Mouse (Mus musculus) right cerebral cortex, postnatal 14 days (tissue): ENCODE measurements at regions not wholly inside any gene's neighbourhood (a gene's known extent, or its start where the extent isn't known, plus 50 kb on each side); places are given as distances from the start of the nearest gene placed in this dataset.

Experiments
- DNase-seq: peaks from one replicate; pipeline ENCODE4 v3.0.0; 2022

DNA sequence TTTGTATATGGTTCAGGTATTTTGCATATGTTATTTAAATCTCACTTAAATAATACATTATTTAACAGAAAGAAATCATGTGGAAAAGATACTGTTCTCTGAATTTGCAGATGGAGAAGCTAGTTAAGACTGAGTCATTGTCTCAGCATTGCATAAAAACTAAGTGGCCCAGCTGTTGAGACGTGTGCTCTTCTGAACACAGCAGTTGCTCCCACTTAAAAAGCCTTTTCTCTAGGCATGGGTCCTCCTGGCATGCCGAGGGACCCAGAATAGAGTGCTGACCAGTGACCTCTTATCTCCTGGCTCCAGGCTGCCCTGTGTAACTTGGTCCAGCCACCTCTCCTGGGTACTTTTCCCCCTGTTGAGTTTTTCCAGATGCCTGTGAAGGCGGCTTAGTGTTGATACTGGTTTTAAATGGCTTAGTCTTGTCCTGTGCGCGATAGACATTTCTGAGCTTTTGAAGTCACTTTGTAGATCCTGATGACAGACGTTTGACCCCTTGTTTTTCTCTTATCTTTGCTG, 312.2 kb downstream of the Plpp3 start:
- DNase-seq, result no peak

DNA sequence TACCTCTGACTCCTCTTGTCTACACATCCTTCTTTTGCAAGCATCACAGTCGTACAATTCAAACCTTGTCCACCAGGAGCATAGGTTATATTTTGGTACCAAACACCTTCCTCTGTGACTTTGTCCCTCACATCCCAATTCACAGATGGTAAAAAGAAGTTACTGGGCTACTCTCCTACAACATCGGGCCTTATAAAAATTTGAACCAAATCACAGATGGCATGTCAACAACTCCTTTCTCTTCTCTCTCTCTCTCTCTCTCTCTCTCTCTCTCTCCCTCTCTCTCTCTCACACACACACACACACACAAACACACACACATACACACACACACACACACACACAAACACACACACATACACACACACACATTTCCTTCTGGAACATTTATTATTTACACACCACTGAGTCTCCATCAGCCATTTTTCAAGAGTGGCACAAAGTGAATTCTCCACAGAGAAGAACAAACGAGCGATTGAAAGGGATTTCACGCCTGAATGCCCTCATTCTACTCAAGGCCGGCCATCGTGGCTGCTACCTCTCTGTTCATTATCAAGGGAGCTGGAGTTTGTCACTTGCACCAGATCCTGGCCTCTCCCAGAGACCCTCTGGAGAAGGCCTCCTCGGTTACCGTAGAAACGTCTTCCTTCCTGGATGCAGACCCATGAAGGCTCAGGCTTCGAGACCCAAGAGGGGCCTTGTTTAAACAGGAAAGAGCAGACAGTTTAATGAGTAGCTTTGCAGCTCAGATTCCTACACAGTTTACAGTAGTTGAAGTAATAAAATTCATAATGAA, 314.7 kb upstream of the Gm12728 start:
- DNase-seq, result peak; percentile 14

GRCm38 (mm10) chr4:105476332-105476731, 313.3 kb upstream of the Gm12728 start:
- DNase-seq, result no peak

DNA sequence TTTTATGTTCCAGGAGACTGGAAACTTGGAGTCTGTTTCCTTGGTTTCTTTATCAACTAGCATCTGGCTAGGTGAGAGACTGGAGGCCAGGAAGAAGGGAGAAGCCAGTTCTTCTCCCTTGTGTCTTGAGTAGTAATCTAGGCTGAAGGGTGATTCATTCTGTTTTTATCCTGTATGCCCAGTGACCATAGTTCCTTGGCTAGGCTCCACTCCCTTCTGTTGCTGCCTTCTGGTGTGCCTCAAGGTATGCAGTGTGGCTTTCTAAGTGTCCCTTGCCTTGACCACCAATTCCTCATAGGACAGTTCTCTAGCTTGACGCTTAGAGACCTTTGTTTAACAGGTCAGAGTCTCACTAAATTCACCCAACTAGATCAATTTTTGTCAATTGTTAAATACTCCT, 303.3 kb upstream of the Gm12728 start:
- no peak for DNase-seq

DNA sequence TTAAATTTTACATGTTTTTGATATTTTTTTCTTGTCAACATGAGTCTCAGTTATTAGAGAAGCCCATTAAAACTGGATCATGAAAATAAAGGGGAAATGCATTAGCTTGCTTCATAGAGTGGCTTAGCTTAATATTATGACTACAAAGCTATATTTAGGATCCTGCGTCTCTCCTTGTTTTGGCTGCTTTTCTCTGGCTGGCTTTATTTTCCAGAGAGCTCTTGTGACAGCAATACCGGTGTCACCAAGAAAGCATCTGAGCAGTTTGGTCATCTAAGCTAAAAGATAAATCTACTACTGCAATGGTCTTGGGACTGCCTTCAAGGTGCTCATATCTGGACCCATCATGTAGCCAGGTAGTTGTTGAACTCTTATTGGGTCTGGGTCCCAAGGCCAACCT, 293.5 kb upstream of the Gm12728 start:
- DNase-seq, result no peak

GRCm38 (mm10) chr4:105506190-105506589, 283.5 kb upstream of the Gm12728 start:
- DNase-seq, result no peak

- no peak for DNase-seq
Observed at GRCm38 (mm10) chr4:105507221-105507620, 282.4 kb upstream of the Gm12728 start.

GRCm38 (mm10) chr4:105509091-105509490, 280.6 kb upstream of the Gm12728 start:
- no peak for DNase-seq

- no peak for DNase-seq
Observed at GRCm38 (mm10) chr4:105510406-105510805, 279.3 kb upstream of the Gm12728 start.

GRCm38 (mm10) chr4:105525135-105525534, 264.5 kb upstream of the Gm12728 start:
- DNase-seq, result no peak

- DNase-seq, result no peak
Observed at GRCm38 (mm10) chr4:105526755-105527154, 262.9 kb upstream of the Gm12728 start.

DNA sequence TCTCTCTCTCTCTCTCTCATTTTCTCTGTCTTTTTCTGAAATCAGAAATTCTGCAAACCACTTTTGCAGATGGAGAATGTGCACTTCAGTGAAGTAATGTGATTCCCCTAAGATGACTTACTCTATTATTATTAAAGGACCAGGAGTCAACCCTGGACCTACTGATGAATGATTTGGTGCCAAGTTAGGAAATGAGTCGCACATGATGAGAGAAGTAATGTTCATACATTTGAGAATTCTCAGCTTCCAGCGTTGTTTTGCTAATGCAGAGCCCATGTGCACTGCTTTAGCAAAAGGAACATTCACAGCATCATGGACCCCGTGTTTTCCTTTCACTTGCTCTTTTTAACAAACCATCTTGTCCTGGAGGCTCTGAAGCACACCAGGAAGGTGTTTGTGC, 262.4 kb upstream of the Gm12728 start:
- no peak for DNase-seq

DNA sequence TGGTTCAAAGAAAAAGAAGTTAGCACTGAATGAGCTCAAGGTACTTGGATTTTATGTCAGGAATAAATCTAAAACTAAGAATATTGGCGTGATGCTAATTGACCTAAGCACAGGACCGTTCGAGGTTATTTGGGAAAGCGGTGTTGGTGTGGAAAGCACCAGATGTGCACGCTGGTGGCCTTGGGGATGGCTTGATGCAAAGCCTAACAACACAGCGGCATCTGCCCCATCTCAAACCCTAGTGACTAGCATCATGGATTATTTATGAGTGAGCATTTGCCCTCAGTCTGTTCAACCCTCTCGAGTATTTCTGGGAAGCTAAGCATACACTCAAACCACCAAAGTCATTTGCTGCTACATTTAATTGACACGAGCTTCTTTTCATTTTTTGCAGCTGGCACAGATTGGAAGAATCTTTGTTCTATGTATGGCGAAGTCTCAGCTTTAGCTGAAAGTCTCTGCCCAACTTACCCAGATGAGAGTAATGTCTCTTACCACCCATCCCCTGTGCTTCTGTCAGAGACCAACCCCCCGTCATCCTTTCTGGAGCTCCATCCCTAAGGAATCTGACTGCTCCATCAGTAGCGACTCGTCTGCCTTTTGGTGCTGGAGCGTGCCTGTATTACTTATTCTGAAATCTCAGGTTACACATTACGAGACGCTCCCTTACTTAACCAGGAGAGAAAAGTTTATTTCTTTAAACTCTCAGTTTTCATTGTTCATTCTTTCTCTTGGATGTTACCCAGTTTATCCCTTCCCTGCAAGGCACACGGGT, 257.8 kb upstream of the Gm12728 start:
- DNase-seq, result no peak

DNA sequence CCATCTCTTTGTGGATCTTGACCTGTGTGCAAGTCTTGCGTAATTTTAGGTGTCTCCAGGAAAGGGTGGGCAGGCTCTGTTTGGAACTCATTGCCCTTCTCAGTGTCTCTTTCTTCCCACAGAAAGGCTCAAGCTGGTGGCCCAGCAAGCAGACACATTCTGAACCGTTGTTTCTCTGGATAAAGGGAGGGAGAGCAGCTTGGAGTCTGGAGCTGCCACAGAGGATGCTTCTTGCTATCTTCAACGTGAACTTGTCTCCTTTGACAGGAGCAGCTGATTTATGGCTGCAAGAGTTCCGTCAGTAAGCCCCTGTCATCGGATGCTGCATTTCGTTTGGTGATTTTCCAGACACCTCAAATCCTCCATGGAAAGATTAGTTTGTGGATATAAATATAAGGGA, 254.2 kb upstream of the Gm12728 start:
- no peak for DNase-seq

- DNase-seq, result no peak
Observed at GRCm38 (mm10) chr4:105545486-105545885, 244.2 kb upstream of the Gm12728 start.

DNA sequence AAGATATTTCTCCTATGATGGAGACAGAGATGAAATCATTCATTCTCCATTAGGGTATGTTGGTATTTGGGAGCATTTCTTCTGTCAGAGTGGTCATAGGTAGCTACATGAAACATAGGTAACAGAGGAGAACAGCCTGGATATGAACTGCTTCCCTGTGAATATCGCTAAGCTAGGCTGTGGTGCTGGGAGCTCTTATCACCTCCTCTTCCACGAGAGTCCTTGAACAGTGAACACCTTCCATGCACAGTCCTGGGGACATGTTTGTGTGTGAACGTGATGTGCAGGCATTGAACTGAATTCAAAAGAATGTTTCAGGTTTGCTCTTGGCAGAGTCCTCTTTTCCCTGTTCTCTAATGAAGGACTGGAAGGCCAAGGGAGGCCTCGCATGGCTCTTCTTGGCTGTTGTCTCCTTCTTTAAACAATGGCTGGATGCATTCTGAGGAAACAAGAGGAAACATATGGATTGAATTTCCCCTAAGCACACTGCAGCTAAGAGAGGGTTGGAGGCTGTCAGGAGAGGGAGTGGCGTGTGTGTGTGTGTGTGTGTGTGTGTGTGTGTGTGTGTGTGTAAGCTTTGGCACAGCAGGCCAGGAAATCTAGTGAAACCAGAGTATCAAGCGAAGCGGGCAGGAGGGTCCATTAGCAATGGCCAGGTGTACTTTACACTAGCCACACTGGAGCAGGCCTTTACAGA, 239.8 kb upstream of the Gm12728 start:
- no peak for DNase-seq

GRCm38 (mm10) chr4:105551966-105552685, 237.5 kb upstream of the Gm12728 start:
- DNase-seq, result no peak

- no peak for DNase-seq
Observed at GRCm38 (mm10) chr4:105554994-105555393, 234.7 kb upstream of the Gm12728 start.

DNA sequence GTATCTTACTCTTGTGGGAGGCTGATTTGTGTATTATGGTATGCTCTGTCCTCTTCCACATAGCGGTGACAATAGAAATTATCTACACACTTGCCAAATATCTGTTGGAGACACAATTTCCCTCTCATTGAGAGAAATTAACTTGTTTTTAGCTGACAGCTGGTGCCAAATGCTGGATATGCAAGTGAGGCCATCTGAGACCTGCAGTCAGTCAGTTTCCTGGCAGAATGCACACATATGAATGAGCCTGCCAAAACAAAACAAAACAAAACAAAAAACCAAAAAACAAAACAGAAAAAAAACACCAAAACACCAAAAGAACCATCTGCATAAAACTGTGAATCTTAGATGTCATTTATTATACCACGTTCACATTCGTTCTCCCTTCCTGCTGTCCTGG, 233.7 kb upstream of the Gm12728 start:
- no peak for DNase-seq

- DNase-seq, result no peak
Observed at GRCm38 (mm10) chr4:105557396-105557795, 232.3 kb upstream of the Gm12728 start.

- no peak for DNase-seq
Observed at GRCm38 (mm10) chr4:105560055-105560454, 229.6 kb upstream of the Gm12728 start.

DNA sequence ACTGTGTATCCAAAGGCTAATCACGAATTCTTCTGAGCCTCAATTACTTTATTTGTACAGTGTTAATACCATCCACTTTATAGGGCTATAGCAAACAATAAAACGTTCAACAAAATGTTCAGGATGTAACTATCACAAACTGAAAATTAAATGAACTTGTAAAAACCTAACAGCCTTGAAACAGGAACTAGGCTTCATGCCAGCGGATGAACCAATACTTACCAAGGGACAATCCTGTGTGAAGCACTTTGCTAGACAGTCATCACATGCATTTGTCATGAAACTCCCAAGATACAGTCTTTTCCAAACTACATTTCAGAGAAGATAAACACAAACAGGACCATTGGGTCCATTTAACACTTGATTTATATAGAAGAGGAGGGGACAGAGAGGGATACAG, 228.9 kb upstream of the Gm12728 start:
- DNase-seq, result no peak

DNA sequence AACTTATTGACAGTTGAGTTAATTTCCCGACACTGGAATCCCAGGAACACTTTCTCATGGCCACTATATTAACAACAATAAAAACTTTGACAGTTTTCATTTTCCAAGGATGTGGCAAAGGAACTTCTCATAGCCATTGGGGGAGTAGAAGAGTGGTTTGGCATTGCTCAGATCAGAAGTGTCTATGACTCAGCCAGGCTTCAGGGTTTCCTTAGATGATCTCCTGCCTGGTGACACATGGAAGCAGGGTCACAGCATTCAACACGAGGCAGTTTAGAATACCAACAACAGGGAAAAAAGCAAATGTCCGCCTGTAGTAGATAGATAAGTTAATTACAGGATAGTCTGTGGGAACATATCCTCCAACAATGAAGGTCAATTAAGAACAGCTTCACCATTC, 228.1 kb upstream of the Gm12728 start:
- no peak for DNase-seq
